Mouse (Mus musculus) megakaryocyte, adult 5-6 weeks (primary cell): ENCODE measurements around the gene Meis2. TPM values are rescaled to one million over a fixed set of nuclear protein-coding genes. Genes with fewer than 3 reads are reported as not detected.
A peak's percentile ranks its signal among the peaks of the same experiment; 100 is the strongest.

Experiments used
- ATAC-seq: 2 replicates; pipeline ENCODE4 v1.8.0; 2016; ENCODE audit warnings: mild to moderate bottlenecking, inconsistent platforms; ENCODE audit not compliant: poor library complexity, severe bottlenecking
- total RNA-seq, 2 experiments: library from RNA; stranded (forward) in 1 of 2; stranded (reverse) in 1 of 2; fragments of 153-499, 151-499 nt in 1 of 2; fragments of 221-1000, 200-1000 nt in 1 of 2; gene quantifications; 2 replicates each; pipeline versions ENCODE4 v1.2.3 to v1.2.4; 2015 to 2017

Gene Meis2
- total RNA-seq (2015) = not detected in 2 replicates
- not detected in 2 replicates for total RNA-seq (2017)

GRCm38 (mm10) chr2:116065570-116066005 is at the start of gene Meis2:
TSS of gene Meis2 (minus strand) at chr2:116065839.
- peak; percentile 56 for ATAC-seq

- no peak for ATAC-seq
Observed at GRCm38 (mm10) chr2:116106194-116106593, 40.6 kb upstream of the Meis2 start.

GRCm38 (mm10) chr2:116105179-116105578 is 39.5 kb upstream of the Meis2 start:
- ATAC-seq = no peak

GRCm38 (mm10) chr2:116103411-116103996 is 37.9 kb upstream of the Meis2 start:
- ATAC-seq = no peak

GRCm38 (mm10) chr2:116101221-116101620 is 35.6 kb upstream of the Meis2 start:
- peak; percentile 82 for ATAC-seq

- no peak for ATAC-seq
Observed at GRCm38 (mm10) chr2:116080961-116081360, 15.3 kb upstream of the Meis2 start.

GRCm38 (mm10) chr2:116078841-116079240 is 13.2 kb upstream of the Meis2 start:
- no peak for ATAC-seq

GRCm38 (mm10) chr2:116077716-116078115 is 12.1 kb upstream of the Meis2 start:
- no peak for ATAC-seq

- no peak for ATAC-seq
Observed at GRCm38 (mm10) chr2:116076752-116077480, 11.3 kb upstream of the Meis2 start.

- no peak for ATAC-seq
Observed at GRCm38 (mm10) chr2:116075902-116076301, 10.3 kb upstream of the Meis2 start.

GRCm38 (mm10) chr2:116075477-116075876 is 9.8 kb upstream of the Meis2 start:
- ATAC-seq = no peak

DNA sequence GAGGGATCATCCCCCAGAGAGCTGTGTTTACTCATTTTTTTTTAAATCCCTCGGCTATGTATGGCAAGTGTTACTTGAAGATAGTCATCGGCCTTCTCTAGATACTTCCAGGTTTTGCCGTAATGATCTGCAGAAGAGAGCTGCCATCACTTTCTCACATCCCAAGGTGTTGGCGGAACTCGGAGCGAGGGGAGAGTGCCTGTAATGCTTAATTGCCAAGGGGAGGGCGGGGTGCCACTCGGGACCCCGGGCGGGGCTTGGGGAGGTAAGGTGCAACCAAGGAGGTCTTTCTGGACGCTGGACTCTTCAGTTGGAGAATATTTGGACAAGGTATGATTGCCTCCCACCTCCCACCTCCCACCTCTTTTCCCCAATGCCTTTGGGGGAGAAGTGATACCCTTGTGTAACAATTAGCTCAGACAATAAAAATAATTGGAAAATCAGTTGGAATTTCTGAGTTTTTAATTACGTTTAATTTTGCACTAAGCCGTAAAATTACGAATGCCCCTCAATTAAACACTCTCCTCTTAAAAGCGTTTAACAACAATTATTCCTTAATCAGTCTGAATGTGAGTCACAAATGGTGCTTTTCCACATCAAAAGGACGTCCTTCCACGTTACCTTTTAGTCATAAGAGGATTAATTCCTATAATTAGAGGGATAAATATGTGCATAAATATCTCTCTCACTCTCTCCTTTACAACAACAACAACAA is 9.2 kb upstream of the Meis2 start:
- no peak for ATAC-seq

DNA sequence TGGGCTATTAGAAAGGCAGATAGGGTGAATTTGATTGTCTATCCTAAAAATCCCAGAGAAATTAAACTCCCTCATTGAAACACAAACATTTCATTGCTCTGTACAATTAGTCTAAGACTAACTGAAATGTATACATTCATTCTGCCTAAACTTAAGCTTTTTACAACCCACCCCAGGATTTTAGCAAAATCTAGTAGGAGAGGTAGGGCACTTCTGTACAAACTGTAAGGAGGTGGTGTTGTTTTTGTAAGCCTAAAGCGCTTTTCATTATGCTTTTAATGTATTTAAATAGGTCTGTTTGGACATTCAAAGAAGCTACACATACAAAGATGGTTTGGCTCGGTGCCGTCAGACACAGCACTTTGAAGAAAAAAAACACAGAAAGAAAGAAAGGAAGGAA is 8.4 kb upstream of the Meis2 start:
- no peak for ATAC-seq

DNA sequence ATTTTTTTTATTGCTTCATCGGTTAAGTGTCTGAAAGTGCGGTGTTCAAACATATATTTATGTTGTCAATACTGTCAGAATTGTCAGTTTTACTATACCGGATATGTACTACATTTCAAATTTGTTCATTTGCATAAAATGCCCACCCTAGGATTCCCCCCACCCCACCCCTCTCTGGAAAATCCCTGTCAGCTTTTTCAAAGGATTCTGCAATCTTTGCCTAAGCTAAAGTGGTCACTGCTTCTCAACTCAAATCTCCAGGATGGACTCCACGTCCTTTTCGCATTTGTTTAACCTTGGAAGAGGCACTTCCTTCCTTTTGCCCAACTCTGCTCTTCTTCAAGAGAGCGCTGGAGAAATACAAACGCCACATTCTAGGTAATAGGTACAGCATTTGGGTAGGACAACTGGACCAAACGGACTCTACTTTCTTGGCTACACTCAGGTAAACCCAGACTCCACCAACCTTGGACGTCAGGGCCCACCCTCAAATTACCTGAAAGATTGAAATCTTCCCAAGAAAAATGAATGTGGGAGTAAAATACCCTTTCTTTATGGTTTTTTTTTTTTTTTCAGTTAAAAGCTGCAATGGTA is 7.8 kb upstream of the Meis2 start:
- no peak for ATAC-seq

- ATAC-seq = no peak
Observed at GRCm38 (mm10) chr2:116072706-116073105, 7.1 kb upstream of the Meis2 start.

- ATAC-seq = no peak
Observed at GRCm38 (mm10) chr2:116072321-116072640, 6.6 kb upstream of the Meis2 start.

GRCm38 (mm10) chr2:116071571-116072320 is 6.1 kb upstream of the Meis2 start:
- ATAC-seq = peak; percentile 57

DNA sequence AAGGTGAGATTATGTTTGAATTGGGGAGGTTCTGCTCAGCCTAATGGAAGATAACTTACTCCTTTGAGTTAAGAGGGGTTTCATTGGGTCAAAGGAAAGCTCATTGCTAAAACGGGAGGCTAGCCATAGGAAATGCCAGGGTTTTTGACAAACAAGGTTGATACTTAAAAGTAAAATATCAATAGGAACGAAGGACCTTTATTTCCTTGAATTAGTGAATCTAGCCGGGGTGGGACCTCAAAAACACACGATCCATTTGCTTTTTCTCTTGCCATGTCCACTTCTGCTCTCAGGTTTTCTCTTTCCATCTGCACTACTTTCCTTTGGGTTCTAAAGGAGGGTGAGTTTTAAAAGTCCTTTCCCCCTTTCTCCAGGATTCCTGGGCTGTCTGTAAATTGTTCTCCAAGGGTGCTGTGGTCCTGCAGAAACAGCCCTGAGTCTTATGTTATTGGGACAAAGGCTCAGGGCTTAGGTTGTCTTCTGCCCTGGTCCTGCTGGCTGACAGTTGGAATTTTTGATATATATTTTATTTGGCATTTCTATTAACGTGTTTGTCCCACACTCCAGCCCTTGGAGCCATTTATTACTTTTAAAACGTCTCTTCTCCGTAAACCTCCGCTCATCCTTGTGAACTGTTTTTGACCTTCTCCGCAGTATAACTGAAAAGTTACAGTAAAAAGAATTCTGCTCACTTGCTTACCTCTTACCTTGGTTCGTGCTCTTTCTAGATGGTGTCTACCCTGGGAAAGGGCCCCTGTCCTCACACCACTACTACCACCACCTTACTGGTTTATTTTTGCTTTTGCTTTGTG is 5.2 kb upstream of the Meis2 start:
- no peak for ATAC-seq

DNA sequence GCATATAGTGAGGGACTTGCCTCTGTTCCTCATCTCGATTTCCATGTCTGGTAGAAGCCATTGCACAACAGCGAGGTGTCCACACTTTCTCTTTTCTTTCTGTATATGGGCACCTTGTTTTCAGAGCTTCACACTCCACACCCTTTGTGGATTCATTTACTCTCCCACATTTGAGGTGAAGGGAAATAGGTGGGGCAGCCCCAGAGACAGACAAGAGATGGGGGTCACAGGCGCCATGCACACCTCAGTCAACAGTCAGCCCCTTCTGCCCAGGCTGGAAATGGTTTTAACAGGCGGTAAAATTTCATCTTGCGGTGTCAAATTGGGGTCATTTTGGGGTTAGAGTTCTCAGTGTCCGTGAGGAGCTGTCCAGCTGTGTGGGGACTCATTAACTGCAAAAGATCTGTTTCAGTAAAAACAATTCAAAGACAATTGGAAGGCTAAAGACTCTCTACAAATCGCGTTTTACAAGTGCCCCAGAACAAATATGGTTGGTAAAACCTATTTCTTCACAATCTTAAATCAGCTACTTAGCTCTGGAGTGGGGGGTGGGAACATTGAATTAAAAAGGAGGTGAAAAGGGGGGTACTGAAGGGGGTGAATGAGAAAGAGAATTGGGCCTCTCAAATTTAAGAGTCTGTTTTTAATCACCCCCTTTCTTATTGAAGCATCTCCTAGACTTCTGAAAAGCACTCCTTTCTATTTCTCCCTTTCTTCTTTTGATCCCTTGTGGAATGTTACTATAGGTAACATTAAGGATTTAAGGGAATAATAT is 4.0 kb upstream of the Meis2 start:
- no peak for ATAC-seq
